Mouse (Mus musculus) heart, postnatal 0 days (tissue): ENCODE measurements at regions not wholly inside any gene's neighbourhood (a gene's known extent, or its start where the extent isn't known, plus 50 kb on each side); places are given as distances from the start of the nearest gene placed in this dataset.

ENCODE experiments used
- CTCF ChIP-seq: IDR thresholded peaks from 2 replicates; pipeline ENCODE4 v1.5.1; 2016; ENCODE audit warnings: antibody characterized with exemption, control low read depth, low read depth
- EP300 ChIP-seq: IDR thresholded peaks from 2 replicates; pipeline ENCODE4 v1.6.1; 2016; ENCODE audit warnings: antibody characterized with exemption, low read depth

DNA sequence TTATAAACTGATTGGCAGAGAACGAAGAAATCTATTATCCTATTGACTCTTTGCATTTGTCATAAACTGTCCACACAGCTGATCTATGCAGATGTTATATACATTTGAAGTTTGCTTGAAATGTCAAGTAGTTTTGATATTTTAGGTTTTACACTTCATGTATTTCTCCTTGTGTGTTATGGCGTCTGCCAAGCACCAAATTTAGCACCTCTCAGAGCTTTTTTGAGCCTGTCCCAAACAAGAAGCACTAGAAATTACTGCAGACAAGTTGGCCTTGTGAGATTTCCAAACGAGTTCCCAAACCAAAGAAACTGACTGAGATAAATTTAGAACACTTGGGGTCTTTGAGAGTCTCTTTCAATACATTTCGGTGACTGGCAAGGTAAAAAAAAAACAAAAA is 335.7 kb upstream of the Cited2 start:
- no peak for TF ChIP-seq CTCF
- no peak for TF ChIP-seq EP300
